Mouse (Mus musculus): Measurements from ENCODE around the gene Dolpp1.

DNA sequence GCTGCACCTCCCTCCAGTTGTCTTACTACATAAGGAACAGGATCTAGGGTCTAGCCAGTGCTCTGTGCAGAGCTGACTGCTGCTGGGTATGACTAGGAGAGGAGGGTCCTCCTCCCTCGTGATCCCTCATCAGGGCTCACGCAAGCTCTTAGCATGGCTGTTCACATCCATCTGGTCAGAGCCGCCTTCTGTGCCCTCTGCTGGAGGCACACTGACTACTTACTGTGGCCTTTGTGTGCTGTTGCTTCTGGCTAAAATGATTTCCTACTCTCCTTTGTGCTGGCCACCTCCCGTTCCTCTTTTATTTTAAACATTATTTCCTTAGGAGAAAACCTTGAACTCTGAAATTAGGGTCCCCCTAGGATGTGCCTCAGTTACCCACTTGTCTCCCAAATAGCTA, 44.8 kb downstream of the Dolpp1 start:
- no peak for TF ChIP-seq EP300 (IDR thresholded peaks at IDR 0.05; ENCODE audit: low read depth)
- no peak for TF ChIP-seq CTCF (IDR thresholded peaks at IDR 0.05; ENCODE audit: low read depth)

Measured in liver, postnatal 0 days (tissue).